Mouse (Mus musculus) kidney, embryonic 16.5 days (tissue): ENCODE measurements around the gene C87436. TPM values are rescaled to one million over a fixed set of nuclear protein-coding genes. Genes with fewer than 3 reads are reported as not detected.

Source experiments
- ATAC-seq: fragments of 200-750 bp; cut with Nextera tagmentation; 2 replicates; pipeline ENCODE4 v1.8.0; 2017; ENCODE audit warnings: moderate TSS enrichment; ENCODE audit not compliant: low FRiP score, low TSS enrichment
- H3K27ac ChIP-seq: fragments of 300-500 bp; sonication (generic); 2 replicates; pipeline ENCODE4 v1.5.1; 2014; ENCODE audit warnings: low read length
- H3K27me3 ChIP-seq: fragments of 300-500 bp; sonication (generic); 2 replicates; pipeline ENCODE4 v1.6.1; 2014; ENCODE audit warnings: low read length, control low read depth, mixed read lengths; ENCODE audit not compliant: insufficient read depth
- H3K36me3 ChIP-seq: fragments of 300-500 bp; sonication (generic); 2 replicates; pipeline ENCODE4 v1.6.1; 2014; ENCODE audit warnings: low read length, control low read depth, mixed read lengths; ENCODE audit not compliant: insufficient read depth
- H3K4me1 ChIP-seq: fragments of 300-500 bp; sonication (generic); 2 replicates; pipeline ENCODE4 v1.6.1; 2014; ENCODE audit warnings: low read length, control low read depth, mixed read lengths; ENCODE audit not compliant: insufficient read depth
- H3K4me2 ChIP-seq: fragments of 300-500 bp; sonication (generic); replicated peaks from 2 replicates; pipeline ENCODE4 v1.6.1; 2014; ENCODE audit warnings: low read depth, low read length
- H3K4me3 ChIP-seq: fragments of 300-500 bp; sonication (generic); 2 replicates; pipeline ENCODE4 v1.5.1; 2014; ENCODE audit warnings: mild to moderate bottlenecking, low read length
- H3K9ac ChIP-seq: fragments of 300-500 bp; sonication (generic); replicated peaks from 2 replicates; pipeline ENCODE4 v1.6.1; 2014; ENCODE audit warnings: low read length
- H3K9me3 ChIP-seq: fragments of 300-500 bp; sonication (generic); 2 replicates; pipeline ENCODE4 v1.6.1; 2016; ENCODE audit warnings: low read length, control low read depth
- whole genome bisulfite sequencing: fragments of 180-500 bp; shearing (Covaris S2); extraction: QIAGEN DNeasy Blood & Tissue Kit; methylation state at CpG from one replicate; pipeline ENCODE4 v1.1.7; 2014; 5-methylcytosine and 5-hydroxymethylcytosine counted together
- polyA plus RNA-seq: library from polyadenylated mRNA; unstranded; fragments of >200 nt; fragmentation: Nextera tagmentation; extraction: Ambion mirVana; gene quantifications from 2 replicates; pipeline ENCODE4 v1.2.1, GENCODE M21; 2015

C87436 gene
- polyA plus RNA-seq, 1 experiment from 2014 or later = 22.0 TPM

- Histone ChIP-seq H3K27ac (no peak overlapping the region), H3K4me3 (no peak overlapping the region), H3K4me1 (no peaks in the 10 kb centered on the region), H3K4me2 (no peak overlapping the region), H3K9me3 (no peaks in the 10 kb centered on the region), H3K36me3 (peaks cover 51% of the 10 kb centered on the region), H3K27me3 (no peaks in the 10 kb centered on the region), H3K9ac (no peak overlapping the region)
- ATAC-seq = no peak
- 96% methylated on average over 1 of the region's 1 CpGs for WGBS
These were observed 8.9 kb downstream of the C87436 start for GRCm38 (mm10) chr6:86446927-86447568.

GRCm38 (mm10) chr6:86456727-86457126 lies 18.6 kb downstream of the C87436 start:
- Histone ChIP-seq H3K27me3 (no peaks in the 10 kb centered on the region), H3K36me3 (peaks cover 31% of the 10 kb centered on the region), H3K27ac (no peak overlapping the region), H3K4me1 (no peaks in the 10 kb centered on the region), H3K4me3 (no peak overlapping the region), H3K4me2 (no peak overlapping the region), H3K9ac (no peak overlapping the region), H3K9me3 (no peaks in the 10 kb centered on the region)
- ATAC-seq = no peak
- 94% methylated on average over 3 of the region's 3 CpGs for WGBS

- Histone ChIP-seq H3K4me1 (no peaks in the 10 kb centered on the region), H3K9me3 (no peaks in the 10 kb centered on the region), H3K36me3 (peaks cover 34% of the 10 kb centered on the region; the same call in 1 of the 2 replicates), H3K4me3 (no peak overlapping the region), H3K27me3 (no peaks in the 10 kb centered on the region), H3K9ac (no peak overlapping the region), H3K27ac (no peak overlapping the region), H3K4me2 (no peak overlapping the region)
- no peak for ATAC-seq
- WGBS = 88% methylated on average over 3 of the region's 3 CpGs
These were observed 24.9 kb downstream of the C87436 start for GRCm38 (mm10) chr6:86463079-86463478.

GRCm38 (mm10) chr6:86471317-86471716 lies 33.1 kb downstream of the C87436 start:
- ATAC-seq = no peak
- WGBS = 79% methylated on average over 3 of the region's 3 CpGs
- H3K27me3 ChIP-seq = no peaks in the 10 kb centered on the region
- H3K27ac ChIP-seq = peak overlapping the region; percentile 87
- peak overlapping the region; percentile 52; the same call in 1 of the 2 replicates for H3K4me3 ChIP-seq
- peaks cover 3% of the 10 kb centered on the region; the same call in 1 of the 2 replicates for H3K36me3 ChIP-seq
- peak overlapping the region; percentile 80 for H3K9ac ChIP-seq
- no peaks in the 10 kb centered on the region for H3K9me3 ChIP-seq
- peak overlapping the region; percentile 76 for H3K4me2 ChIP-seq
- H3K4me1 ChIP-seq = peaks cover 31% of the 10 kb centered on the region

GRCm38 (mm10) chr6:86471760-86472099 lies 33.6 kb downstream of the C87436 start:
- Histone ChIP-seq H3K4me2 (peak overlapping the region; percentile 76), H3K27me3 (no peaks in the 10 kb centered on the region), H3K4me3 (peak overlapping the region; percentile 52), H3K36me3 (peaks cover 3% of the 10 kb centered on the region; the same call in 1 of the 2 replicates), H3K27ac (peak overlapping the region; percentile 87), H3K4me1 (peaks cover 31% of the 10 kb centered on the region), H3K9ac (peak overlapping the region; percentile 80), H3K9me3 (no peaks in the 10 kb centered on the region)
- WGBS = 16% methylated on average over 9 of the region's 9 CpGs
- peak; percentile 47 for ATAC-seq

- WGBS = under 1% methylated on average over 56 of the region's 56 CpGs
- Histone ChIP-seq H3K4me3 (peak overlapping the region; percentile 52), H3K4me1 (peaks cover 31% of the 10 kb centered on the region), H3K27ac (peak overlapping the region; percentile 97), H3K4me2 (peak overlapping the region; percentile 76), H3K9ac (peak overlapping the region; percentile 80), H3K36me3 (no peaks in the 10 kb centered on the region; the same call in 1 of the 2 replicates), H3K9me3 (no peaks in the 10 kb centered on the region), H3K27me3 (no peaks in the 10 kb centered on the region)
- ATAC-seq = peak; percentile 95
These were observed 34.2 kb downstream of the C87436 start for GRCm38 (mm10) chr6:86472100-86472955.

GRCm38 (mm10) chr6:86473077-86473476 lies 34.9 kb downstream of the C87436 start:
- WGBS = 48% methylated on average over 7 of the region's 7 CpGs
- H3K4me2 ChIP-seq = peak overlapping the region; percentile 63
- no peak for ATAC-seq

GRCm38 (mm10) chr6:86474072-86474471 lies 35.9 kb downstream of the C87436 start:
- Histone ChIP-seq H3K4me3 (no peak overlapping the region), H3K27ac (no peak overlapping the region), H3K4me2 (no peak overlapping the region), H3K9me3 (no peaks in the 10 kb centered on the region), H3K27me3 (no peaks in the 10 kb centered on the region), H3K36me3 (no peaks in the 10 kb centered on the region; the same call in 1 of the 2 replicates), H3K9ac (no peak overlapping the region), H3K4me1 (peaks cover 45% of the 10 kb centered on the region)
- WGBS = 97% methylated on average over 5 of the region's 5 CpGs
- no peak for ATAC-seq

More at GRCm38 (mm10) chr6:86473077-86473476, 34.9 kb downstream of the C87436 start:
- peak overlapping the region; percentile 77 for H3K9ac ChIP-seq
- H3K4me1 ChIP-seq = peaks cover 36% of the 10 kb centered on the region
- no peaks in the 10 kb centered on the region for H3K27me3 ChIP-seq
- peak overlapping the region; percentile 97 for H3K27ac ChIP-seq
- H3K4me3 ChIP-seq = peak overlapping the region; percentile 52
- no peaks in the 10 kb centered on the region for H3K9me3 ChIP-seq
- H3K36me3 ChIP-seq = no peaks in the 10 kb centered on the region; the same call in 1 of the 2 replicates

- H3K27ac ChIP-seq = peak overlapping the region; percentile 84; the same call in 1 of the 2 replicates
These were observed 36.5 kb downstream of the C87436 start for GRCm38 (mm10) chr6:86474646-86475181.

More at GRCm38 (mm10) chr6:86474646-86475181, 36.5 kb downstream of the C87436 start:
- H3K27me3 ChIP-seq = no peaks in the 10 kb centered on the region
- H3K4me2 ChIP-seq = no peak overlapping the region
- H3K9ac ChIP-seq = no peak overlapping the region
- no peak overlapping the region for H3K4me3 ChIP-seq
- no peaks in the 10 kb centered on the region; the same call in 1 of the 2 replicates for H3K36me3 ChIP-seq
- no peak for ATAC-seq
- peaks cover 52% of the 10 kb centered on the region for H3K4me1 ChIP-seq
- H3K9me3 ChIP-seq = no peaks in the 10 kb centered on the region
